Mouse (Mus musculus) central nervous system, embryonic 11.5 days (tissue): ENCODE results near the gene Olfr1312. TPM values are rescaled to one million over a fixed set of nuclear protein-coding genes. Genes with fewer than 3 reads are reported as not detected.

Source experiments
- polyA plus RNA-seq: library from polyadenylated mRNA; depleted of rRNA; stranded (reverse); fragments of >200 nt; gene quantifications from 2 replicates; pipeline ENCODE4 v1.2.3, GENCODE M21; 2012; rRNA removed

Gene Olfr1312
- polyA plus RNA-seq, result not detected in 2 replicates

DNA sequence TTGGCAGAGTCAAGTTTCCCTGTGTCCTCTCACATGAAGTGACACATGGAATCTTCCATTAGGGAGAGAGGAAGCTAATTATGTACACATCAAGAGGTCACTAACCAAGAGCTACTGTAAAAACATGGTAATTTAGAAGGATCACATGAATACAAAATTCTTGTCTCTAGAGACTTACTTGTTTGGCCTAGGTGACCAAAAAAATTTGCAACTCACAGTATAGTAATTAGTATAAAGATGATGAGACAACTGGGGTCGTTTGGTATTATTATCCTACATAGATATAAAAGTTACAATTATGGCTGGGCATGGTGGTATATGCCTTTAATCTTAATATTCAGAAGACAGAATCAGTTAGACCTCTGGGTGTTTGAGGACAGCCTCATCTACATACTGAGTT lies at the start of gene Olfr1312:
Gene Olfr1312, minus strand, starts transcription at position 101 of the 400 bp plus-strand sequence.

DNA sequence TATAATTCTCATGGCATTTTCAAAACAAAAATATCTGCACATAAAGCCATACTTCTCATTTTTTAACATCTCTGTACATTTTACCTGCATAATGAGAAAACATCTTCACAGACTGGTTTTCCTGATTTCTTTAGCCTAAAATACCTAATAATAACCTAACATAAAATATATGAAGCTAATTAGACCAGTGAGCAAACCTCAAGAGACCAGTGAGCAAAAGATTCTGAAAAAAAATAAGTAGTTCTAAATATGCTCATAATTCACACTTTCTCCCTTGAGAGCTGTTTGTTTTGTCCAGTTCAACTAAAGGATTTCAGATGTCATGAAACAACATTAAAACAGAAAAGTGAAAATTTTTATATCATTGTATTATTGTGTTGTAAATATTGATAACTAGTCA lies 46.6 kb upstream of the Olfr1312 start, which contains the start of gene Olfr1314:
Gene Olfr1314, minus strand, starts transcription at position 101 of the 400 bp plus-strand sequence.

DNA sequence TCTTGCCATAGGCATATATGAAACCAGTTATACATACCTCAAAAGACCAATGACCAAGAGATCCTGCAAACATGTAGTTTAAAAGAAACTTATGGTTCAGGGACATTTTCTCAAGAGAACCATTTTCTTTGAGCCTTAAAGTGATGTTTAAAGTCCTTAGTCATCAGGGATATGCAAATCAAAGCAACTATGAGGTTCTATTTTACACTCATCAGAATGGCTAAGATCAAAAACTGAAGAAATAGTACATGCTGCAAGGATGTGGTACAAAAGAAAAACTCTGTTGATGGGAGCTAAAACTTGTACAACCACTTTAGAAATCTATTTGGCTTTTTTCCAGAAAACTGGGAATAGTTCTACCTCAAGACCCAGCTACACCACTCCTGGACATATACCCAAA lies 27.7 kb upstream of the Olfr1312 start, which contains the start of gene Olfr1313:
Gene Olfr1313, minus strand, starts transcription at position 101 of the 400 bp plus-strand sequence.

DNA sequence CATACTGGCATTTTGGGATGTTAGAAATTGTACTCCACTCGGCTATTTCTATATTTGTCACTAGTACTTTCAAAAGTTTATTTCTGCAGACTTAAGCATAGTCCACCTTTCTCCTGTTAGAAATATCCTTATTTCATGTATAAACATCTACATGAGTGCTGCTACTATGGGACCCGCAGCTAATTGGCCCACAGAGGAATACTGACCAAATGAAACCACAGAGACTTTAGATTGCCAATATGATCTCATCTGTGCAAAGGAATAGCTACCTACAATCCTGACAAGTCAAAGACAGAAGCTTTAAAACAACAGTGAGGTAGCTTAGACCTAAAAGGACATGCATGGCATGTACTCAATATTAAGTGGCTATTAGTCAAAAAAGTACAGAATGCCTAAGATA lies 25.7 kb downstream of the Olfr1312 start, which contains the start of gene Olfr1311:
Gene Olfr1311, minus strand, starts transcription at position 101 of the 400 bp plus-strand sequence.

DNA sequence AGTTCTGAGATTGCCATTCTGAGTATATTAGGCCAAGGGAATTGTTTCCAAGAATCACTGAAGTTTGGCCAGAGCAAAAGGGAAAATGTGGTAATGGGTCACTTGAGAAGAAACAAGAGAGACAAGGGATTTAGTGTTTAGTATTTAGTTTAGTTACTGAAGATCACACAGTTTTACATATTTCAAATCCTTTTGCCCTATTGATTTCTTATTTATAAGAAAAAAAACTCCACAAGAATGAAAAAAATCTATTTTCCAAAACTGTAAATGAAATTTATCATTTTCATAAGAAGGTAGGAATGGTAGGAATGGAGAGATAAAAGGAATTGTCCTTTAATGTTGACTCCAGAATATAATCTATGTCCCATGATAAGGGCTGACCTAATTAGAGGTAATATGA lies 37.4 kb downstream of the Olfr1312 start, which contains the start of gene Olfr1310:
Gene Olfr1310, minus strand, starts transcription at position 101 of the 400 bp plus-strand sequence.

DNA sequence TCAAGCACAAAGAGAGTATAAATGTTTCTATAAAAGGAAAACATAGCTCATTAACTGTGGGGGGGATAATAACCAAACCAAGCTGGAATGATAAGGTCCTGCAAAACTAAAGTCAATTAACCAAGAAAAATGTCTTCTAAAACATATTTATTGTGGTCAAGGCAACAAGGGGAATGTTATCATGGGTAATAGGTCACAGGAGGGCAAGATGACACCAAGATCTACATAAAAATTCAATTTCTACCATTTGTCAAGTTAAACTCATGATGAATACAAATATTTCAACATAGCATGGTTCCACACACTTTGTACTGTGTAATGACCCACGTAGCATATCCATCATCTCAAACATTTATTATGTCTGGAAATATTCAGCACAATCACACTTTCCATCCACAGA lies 59.9 kb downstream of the Olfr1312 start, which contains the start of gene Olfr1309:
Gene Olfr1309, minus strand, starts transcription at position 101 of the 400 bp plus-strand sequence.

Other genes with a start within 250 kb of the Olfr1312 start
- gene Olfr1303, start 229.9 kb downstream of the Olfr1312 start, polyA plus RNA-seq, result not detected in 2 replicates
- not detected in 2 replicates for gene Olfr1305, start 173.1 kb downstream of the Olfr1312 start, polyA plus RNA-seq
- gene Olfr1306, start 134.0 kb downstream of the Olfr1312 start, polyA plus RNA-seq, result not detected in 2 replicates
- gene Olfr1307, start 100.8 kb downstream of the Olfr1312 start, polyA plus RNA-seq, result under 0.01 TPM in 1 of 2 replicates, not detected in the other
- not detected in 2 replicates for gene Olfr1308, start 85.3 kb downstream of the Olfr1312 start, polyA plus RNA-seq
- not detected in 2 replicates for gene Olfr1309, start 60.0 kb downstream of the Olfr1312 start, polyA plus RNA-seq
- not detected in 2 replicates for gene Olfr1310, start 37.5 kb downstream of the Olfr1312 start, polyA plus RNA-seq
- gene Olfr1311, start 25.8 kb downstream of the Olfr1312 start, polyA plus RNA-seq, result not detected in 2 replicates
- not detected in 2 replicates for gene Olfr1313, start 27.6 kb upstream of the Olfr1312 start, polyA plus RNA-seq
- not detected in 2 replicates for gene Olfr1314, start 46.5 kb upstream of the Olfr1312 start, polyA plus RNA-seq
- not detected in 2 replicates for gene Olfr1315-ps1, start 65.2 kb upstream of the Olfr1312 start, polyA plus RNA-seq
- gene Olfr1316, start 84.7 kb upstream of the Olfr1312 start, polyA plus RNA-seq, result not detected in 2 replicates
- gene Olfr1317, start 90.1 kb upstream of the Olfr1312 start, polyA plus RNA-seq, result not detected in 2 replicates
- not detected in 2 replicates for gene Olfr1318, start 104.0 kb upstream of the Olfr1312 start, polyA plus RNA-seq
- 30.2 and 30.4 TPM in 2 replicates for gene Lpcat4, start 189.2 kb upstream of the Olfr1312 start, polyA plus RNA-seq
- gene Nutm1, start 209.1 kb upstream of the Olfr1312 start, polyA plus RNA-seq, result not detected in 2 replicates
- 48.0 and 121 TPM in 2 replicates for gene Nop10, start 211.7 kb upstream of the Olfr1312 start, polyA plus RNA-seq
- gene Slc12a6, start 215.6 kb upstream of the Olfr1312 start, polyA plus RNA-seq, result 26.2 and 33.4 TPM in 2 replicates
- gene Gm21985, start 216.1 kb upstream of the Olfr1312 start, polyA plus RNA-seq, result 0.04 TPM in 1 of 2 replicates, not detected in the other